Mouse (Mus musculus): Measurements from ENCODE around the gene Tbce.

DNA sequence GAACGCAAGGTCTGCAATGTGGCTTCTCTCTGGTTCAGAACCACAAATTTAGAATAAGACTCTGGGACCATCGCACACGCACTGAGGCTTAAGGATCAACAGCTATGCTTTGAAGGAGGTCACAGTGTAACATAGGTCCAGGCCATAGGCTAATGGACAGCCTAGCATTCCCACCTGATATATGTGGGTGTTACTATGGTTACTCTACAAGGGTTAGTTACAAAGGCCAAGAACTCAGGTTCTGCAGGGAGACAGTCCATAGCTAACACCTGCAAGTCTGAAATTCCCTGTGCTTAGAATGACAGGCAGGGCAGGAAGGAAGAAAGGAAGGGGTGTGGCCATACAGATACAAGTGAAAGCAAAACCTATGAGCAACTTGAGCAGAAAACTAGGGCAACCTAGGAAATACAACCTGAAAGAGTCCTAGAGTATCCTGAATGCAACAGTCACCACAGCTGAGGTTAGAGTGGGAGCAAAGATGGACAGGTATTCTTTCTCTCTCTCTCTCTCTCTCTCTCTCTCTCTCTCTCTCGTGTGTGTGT lies 27.9 kb downstream of the Tbce start:
- no peak for TF ChIP-seq POLR2A (IDR thresholded peaks at IDR 0.05; ENCODE audit: extremely low read depth, insufficient read depth, low read length)
- TF ChIP-seq CTCF (IDR thresholded peaks at IDR 0.05; ENCODE audit: low read depth, low read length), result no peak
